Mouse (Mus musculus) ovary, adult 2 months (tissue): ENCODE data around the gene Olfr1447. TPM values are rescaled to one million over a fixed set of nuclear protein-coding genes. Genes with fewer than 3 reads are reported as not detected.

Experiments used
- polyA plus RNA-seq: library from polyadenylated mRNA; depleted of rRNA; stranded (reverse); fragments of >200 nt; gene quantifications from 2 replicates; pipeline ENCODE4 v1.2.3, GENCODE M21; 2012; rRNA removed

Gene Olfr1447
- polyA plus RNA-seq: not detected in 2 replicates

GRCm38 (mm10) chr19:12903643-12904042 lies at the start of gene Olfr1447:
Gene Olfr1447 (minus strand): TSS chr19:12903743.

GRCm38 (mm10) chr19:12949958-12950357 lies 46.4 kb upstream of the Olfr1447 start, which contains the start of gene Olfr1450:
Gene Olfr1450 (plus strand): TSS chr19:12950258.

DNA sequence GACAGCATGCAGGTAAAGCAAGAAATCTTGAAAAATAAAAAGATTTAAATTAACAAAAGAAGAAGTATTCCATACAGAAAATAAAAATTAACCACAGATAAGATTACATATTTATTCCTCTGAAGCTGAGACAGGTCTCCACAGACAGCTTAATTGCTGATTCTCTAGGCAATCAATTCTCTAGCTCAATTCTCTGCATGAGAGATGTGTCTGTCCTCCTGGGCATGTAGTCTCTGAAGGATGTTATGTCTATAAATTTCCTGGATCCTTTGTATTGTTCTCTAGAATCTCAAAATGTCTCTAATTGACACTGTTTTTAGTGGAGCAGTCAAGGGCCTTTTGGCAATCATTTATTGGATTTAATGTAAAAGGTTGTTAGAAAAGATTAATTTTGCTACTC lies 27.0 kb upstream of the Olfr1447 start, which contains the start of gene Olfr1449:
Gene Olfr1449 (plus strand): TSS at position 301 of the 400 bp plus-strand sequence.

GRCm38 (mm10) chr19:12924319-12924718 lies 20.8 kb upstream of the Olfr1447 start, which contains the start of gene Olfr1448:
Gene Olfr1448 (minus strand): TSS chr19:12924419.

DNA sequence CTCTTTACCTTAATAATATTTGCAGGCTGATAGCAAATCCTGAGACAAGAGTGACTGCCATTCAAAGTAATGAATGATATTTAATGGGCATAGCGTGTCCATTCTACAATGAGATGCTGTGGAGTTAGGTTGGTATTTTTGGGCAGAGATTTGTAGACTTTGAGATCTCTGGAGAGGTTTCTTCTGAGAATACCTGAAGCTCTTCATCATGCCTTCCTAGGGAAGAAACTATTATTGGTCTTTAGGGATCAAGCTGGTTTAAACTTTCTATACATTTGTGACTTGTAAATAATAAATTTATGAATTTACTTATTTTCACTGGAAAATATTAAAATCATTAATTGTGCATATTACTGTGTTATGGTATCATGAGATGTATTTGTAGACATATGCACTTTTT lies 10.1 kb downstream of the Olfr1447 start, which contains the start of gene Olfr1446:
Gene Olfr1446 (minus strand): TSS at position 101 of the 400 bp plus-strand sequence.

GRCm38 (mm10) chr19:12883555-12883954 lies 20.0 kb downstream of the Olfr1447 start, which contains the start of gene Olfr1445:
Gene Olfr1445 (plus strand): TSS chr19:12883855.

DNA sequence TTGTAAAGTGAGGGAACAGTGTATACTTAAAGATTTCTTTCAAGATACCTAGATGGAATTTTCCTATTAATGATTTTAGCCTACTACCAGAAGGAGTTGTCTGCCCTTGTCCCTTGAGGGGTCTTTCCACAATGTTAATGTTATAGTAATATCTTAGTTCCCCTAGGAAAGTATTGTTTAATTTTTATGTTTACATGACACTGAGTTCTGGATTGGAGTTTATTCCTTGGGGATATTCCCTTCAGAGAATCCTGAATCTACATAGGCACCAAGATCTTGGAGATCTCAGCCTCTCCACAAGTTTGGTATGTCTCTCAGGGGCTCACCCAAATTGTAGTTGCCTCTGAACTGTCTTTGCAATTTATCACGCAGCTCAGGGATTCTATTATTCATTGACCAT lies 46.6 kb downstream of the Olfr1447 start, which contains the start of gene Olfr1444:
Gene Olfr1444 (plus strand): TSS at position 301 of the 400 bp plus-strand sequence.

Other genes starting within 250 kb of the Olfr1447 start
- not detected in 2 replicates for gene Olfr1442, start 233.3 kb downstream of the Olfr1447 start, polyA plus RNA-seq
- not detected in 2 replicates for gene Olfr1443, start 225.6 kb downstream of the Olfr1447 start, polyA plus RNA-seq
- not detected in 2 replicates for gene Keg1, start 208.0 kb downstream of the Olfr1447 start, polyA plus RNA-seq
- 0.58 TPM in 1 of 2 replicates, not detected in the other for gene Cntf, start 138.1 kb downstream of the Olfr1447 start, polyA plus RNA-seq
- 12.1 and 13.4 TPM in 2 replicates for gene Zfp91, start 107.6 kb downstream of the Olfr1447 start, polyA plus RNA-seq
- 2.4 and 2.7 TPM in 2 replicates for gene Lpxn, start 107.5 kb downstream of the Olfr1447 start, polyA plus RNA-seq
- not detected in 2 replicates for gene Gm5244, start 57.1 kb downstream of the Olfr1447 start, polyA plus RNA-seq
- gene Olfr1444, start 46.5 kb downstream of the Olfr1447 start, polyA plus RNA-seq: not detected in 2 replicates
- not detected in 2 replicates for gene Olfr1445, start 19.9 kb downstream of the Olfr1447 start, polyA plus RNA-seq
- gene Olfr1446, start 10.2 kb downstream of the Olfr1447 start, polyA plus RNA-seq: not detected in 2 replicates
- not detected in 2 replicates for gene Olfr1448, start 20.7 kb upstream of the Olfr1447 start, polyA plus RNA-seq
- not detected in 2 replicates for gene Olfr1449, start 27.1 kb upstream of the Olfr1447 start, polyA plus RNA-seq
- gene Olfr1450, start 46.5 kb upstream of the Olfr1447 start, polyA plus RNA-seq: not detected in 2 replicates
- not detected in 2 replicates for gene Olfr1451, start 91.3 kb upstream of the Olfr1447 start, polyA plus RNA-seq
- not detected in 2 replicates for gene Olfr1453, start 124.6 kb upstream of the Olfr1447 start, polyA plus RNA-seq
- gene Olfr1454, start 156.9 kb upstream of the Olfr1447 start, polyA plus RNA-seq: not detected in 2 replicates
- gene Olfr1457, start 194.1 kb upstream of the Olfr1447 start, polyA plus RNA-seq: not detected in 2 replicates
- not detected in 2 replicates for gene Olfr1458, start 203.0 kb upstream of the Olfr1447 start, polyA plus RNA-seq
- not detected in 2 replicates for gene Olfr1459, start 245.8 kb upstream of the Olfr1447 start, polyA plus RNA-seq